Mouse (Mus musculus) MEL (cell line): ENCODE data around the gene Unc45a. TPM values are rescaled to one million over a fixed set of nuclear protein-coding genes. Genes with fewer than 3 reads are reported as not detected.

Experiments used
- DNase-seq: peaks from one replicate; pipeline ENCODE4 v3.0.0; 2011; ENCODE audit warnings: low read depth, low spot score
- H3K27ac ChIP-seq: 2 replicates; pipeline ENCODE4 v1.5.1; 2012; ENCODE audit warnings: low read depth, mild to moderate bottlenecking, control low read depth, low read length, moderate library complexity; ENCODE audit not compliant: control insufficient read depth
- H3K27me3 ChIP-seq, 2 experiments: fragments of 150-350 bp in 1 of 2; sonication (generic) in 1 of 2; 2 replicates each; pipeline ENCODE4 v1.6.1; 2012; ENCODE audit warnings: low read length in 2 of 2, mild to moderate bottlenecking in 2 of 2, improper control_type of control experiment in 1 of 2, moderate library complexity in 1 of 2; ENCODE audit not compliant: insufficient read depth in 2 of 2, control insufficient read depth in 1 of 2
- H3K36me3 ChIP-seq, 2 experiments: 2 replicates each; pipeline ENCODE4 v1.6.1; 2012 to 2014; ENCODE audit warnings: low read length in 2 of 2, improper control_type of control experiment in 1 of 2, inconsistent platforms in 1 of 2, mild to moderate bottlenecking in 1 of 2; ENCODE audit not compliant: insufficient read depth in 2 of 2, control insufficient read depth in 1 of 2
- H3K4me1 ChIP-seq, 2 experiments: fragments of 150-350 bp in 1 of 2; sonication (generic) in 1 of 2; 2 replicates each; pipeline ENCODE4 v1.6.1; 2012; ENCODE audit warnings: low read length in 2 of 2, improper control_type of control experiment in 1 of 2, mild to moderate bottlenecking in 1 of 2; ENCODE audit not compliant: insufficient read depth in 2 of 2, control insufficient read depth in 1 of 2
- H3K4me3 ChIP-seq, 2 experiments: fragments of 150-350 bp in 1 of 2; sonication (generic) in 1 of 2; 2 replicates each; pipeline ENCODE4 v1.5.1; 2012; ENCODE audit warnings: low read depth in 2 of 2, low read length in 2 of 2, mild to moderate bottlenecking in 2 of 2, moderate library complexity in 2 of 2, control low read depth in 1 of 2, improper control_type of control experiment in 1 of 2; ENCODE audit not compliant: control insufficient read depth in 1 of 2, insufficient read depth in 1 of 2
- H3K79me2 ChIP-seq: 2 replicates; pipeline ENCODE4 v1.6.1; 2012; ENCODE audit warnings: mild to moderate bottlenecking, low read length, moderate library complexity; ENCODE audit not compliant: control insufficient read depth, poor library complexity, insufficient read depth
- H3K9ac ChIP-seq: 2 replicates; pipeline ENCODE4 v1.6.1; 2012; ENCODE audit warnings: low read depth, mild to moderate bottlenecking, control low read depth, low read length, moderate library complexity; ENCODE audit not compliant: control insufficient read depth, poor library complexity, severe bottlenecking
- H3K9me3 ChIP-seq: fragments of 150-350 bp; sonication (generic); replicated peaks from 2 replicates; pipeline ENCODE4 v1.6.1; 2012; ENCODE audit warnings: mild to moderate bottlenecking, low read length, improper control_type of control experiment, moderate library complexity; ENCODE audit not compliant: insufficient read depth
- CHD1 ChIP-seq: IDR thresholded peaks from 2 replicates; pipeline ENCODE4 v1.6.1; 2012; ENCODE audit warnings: low read depth, mild to moderate bottlenecking, inconsistent platforms, low read length, improper control_type of control experiment
- CTCF ChIP-seq, 3 experiments: IDR thresholded peaks in 2 of 3; conservative IDR thresholded peaks in 1 of 3; 2 replicates each; pipeline ENCODE4 v1.5.1; 2011 to 2012; ENCODE audit warnings: low read length in 3 of 3, low read depth in 2 of 3, mild to moderate bottlenecking in 2 of 3, improper control_type of control experiment in 1 of 3, inconsistent platforms in 1 of 3, mixed read lengths in 1 of 3, moderate library complexity in 1 of 3; ENCODE audit not compliant: control insufficient read depth in 1 of 3, insufficient read depth in 1 of 3, poor library complexity in 1 of 3, severe bottlenecking in 1 of 3
- E2F4 ChIP-seq: IDR thresholded peaks from 2 replicates; pipeline ENCODE4 v1.6.1; 2011; ENCODE audit warnings: low read depth, low read length, improper control_type of control experiment, borderline replicate concordance
- ELF1 ChIP-seq: IDR thresholded peaks from 2 replicates; pipeline ENCODE4 v1.6.1; 2014; ENCODE audit warnings: low read depth, mild to moderate bottlenecking, inconsistent platforms, low read length, improper control_type of control experiment, moderate library complexity
- EP300 ChIP-seq, 2 experiments: IDR thresholded peaks; 2 replicates each; pipeline ENCODE4 v1.6.1; 2011; ENCODE audit warnings: improper control_type of control experiment in 2 of 2, low read length in 2 of 2, low read depth in 1 of 2, mild to moderate bottlenecking in 1 of 2
- ETS1 ChIP-seq: IDR thresholded peaks from 2 replicates; pipeline ENCODE4 v1.6.1; 2012; ENCODE audit warnings: low read depth, mild to moderate bottlenecking, inconsistent platforms, low read length, improper control_type of control experiment, moderate library complexity
- GATA1 ChIP-seq: IDR thresholded peaks from 2 replicates; pipeline ENCODE4 v1.6.1; 2011; ENCODE audit warnings: low read depth, low read length, improper control_type of control experiment
- HCFC1 ChIP-seq: IDR thresholded peaks from 2 replicates; pipeline ENCODE4 v1.6.1; 2012; ENCODE audit warnings: low read depth, mild to moderate bottlenecking, inconsistent platforms, low read length, improper control_type of control experiment, moderate library complexity
- JUND ChIP-seq: IDR thresholded peaks from 2 replicates; pipeline ENCODE4 v1.6.1; 2011; ENCODE audit warnings: low read depth, mild to moderate bottlenecking, improper control_type of control experiment, low read length
- KAT2A ChIP-seq: conservative IDR thresholded peaks from 2 replicates; pipeline ENCODE4 v1.6.1; 2012; ENCODE audit warnings: low read depth, low read length, improper control_type of control experiment, inconsistent platforms
- MYC ChIP-seq: IDR thresholded peaks from 2 replicates; pipeline ENCODE4 v1.6.1; 2011; ENCODE audit warnings: low read depth, mild to moderate bottlenecking, low read length, improper control_type of control experiment, moderate library complexity
- NELFE ChIP-seq: IDR thresholded peaks from 2 replicates; pipeline ENCODE4 v1.6.1; 2011; ENCODE audit warnings: low read depth, low read length, improper control_type of control experiment
- NRF1 ChIP-seq: IDR thresholded peaks from 2 replicates; pipeline ENCODE4 v1.6.1; 2014; ENCODE audit warnings: low read depth, mild to moderate bottlenecking, inconsistent platforms, low read length, improper control_type of control experiment, moderate library complexity; ENCODE audit not compliant: poor library complexity, insufficient read depth, severe bottlenecking
- RCOR1 ChIP-seq: IDR thresholded peaks from 2 replicates; pipeline ENCODE4 v1.6.1; 2012; ENCODE audit warnings: low read depth, mild to moderate bottlenecking, inconsistent platforms, low read length, improper control_type of control experiment
- SIN3A ChIP-seq: IDR thresholded peaks from 2 replicates; pipeline ENCODE4 v1.6.1; 2012; ENCODE audit warnings: low read length, improper control_type of control experiment, inconsistent platforms
- SMC3 ChIP-seq: IDR thresholded peaks from 2 replicates; pipeline ENCODE4 v1.6.1; 2011; ENCODE audit warnings: low read depth, low read length, improper control_type of control experiment
- TCF12 ChIP-seq: IDR thresholded peaks from 2 replicates; pipeline ENCODE4 v1.6.1; 2014; ENCODE audit warnings: low read depth, mild to moderate bottlenecking, inconsistent platforms, low read length, improper control_type of control experiment, moderate library complexity
- USF1 ChIP-seq: IDR thresholded peaks from 2 replicates; pipeline ENCODE4 v1.6.1; 2014; ENCODE audit warnings: low read depth, mild to moderate bottlenecking, inconsistent platforms, low read length, improper control_type of control experiment, moderate library complexity
- USF2 ChIP-seq, 2 experiments: IDR thresholded peaks; 2 replicates each; pipeline ENCODE4 v1.6.1; 2011 to 2012; ENCODE audit warnings: improper control_type of control experiment in 2 of 2, low read length in 2 of 2, borderline replicate concordance in 1 of 2, inconsistent platforms in 1 of 2, low read depth in 1 of 2, mild to moderate bottlenecking in 1 of 2; ENCODE audit not compliant: insufficient read depth in 1 of 2
- ZKSCAN1 ChIP-seq: IDR thresholded peaks from 2 replicates; pipeline ENCODE4 v1.6.1; 2012; ENCODE audit warnings: low read depth, mild to moderate bottlenecking, inconsistent platforms, low read length, improper control_type of control experiment, moderate library complexity
- ZNF384 ChIP-seq: IDR thresholded peaks from 2 replicates; pipeline ENCODE4 v1.6.1; 2012; ENCODE audit warnings: low read depth, mild to moderate bottlenecking, inconsistent platforms, low read length, improper control_type of control experiment
- polyA plus RNA-seq, 2 experiments: library from polyadenylated mRNA; stranded (reverse) in 1 of 2; unstranded in 1 of 2; fragments of >175 nt in 1 of 2; fragments of >200 nt in 1 of 2; gene quantifications; 2 replicates each; pipeline versions ENCODE4 v1.2.1 to v1.2.4; 2012; ENCODE audit warnings: low replicate concordance in 2 of 2, low read depth in 1 of 2; ENCODE audit not compliant: insufficient read length in 2 of 2, insufficient read depth in 1 of 2, missing spikeins in 1 of 2
- total RNA-seq: library from RNA; depleted of rRNA; stranded (reverse); fragments of 300-350 nt; gene quantifications from 2 replicates; pipeline ENCODE4 v1.2.3, GENCODE M21; 2012

Gene Unc45a
- total and polyA plus RNA-seq, 3 experiments = 26.1 to 28.2 TPM; not detected in 1

DNA sequence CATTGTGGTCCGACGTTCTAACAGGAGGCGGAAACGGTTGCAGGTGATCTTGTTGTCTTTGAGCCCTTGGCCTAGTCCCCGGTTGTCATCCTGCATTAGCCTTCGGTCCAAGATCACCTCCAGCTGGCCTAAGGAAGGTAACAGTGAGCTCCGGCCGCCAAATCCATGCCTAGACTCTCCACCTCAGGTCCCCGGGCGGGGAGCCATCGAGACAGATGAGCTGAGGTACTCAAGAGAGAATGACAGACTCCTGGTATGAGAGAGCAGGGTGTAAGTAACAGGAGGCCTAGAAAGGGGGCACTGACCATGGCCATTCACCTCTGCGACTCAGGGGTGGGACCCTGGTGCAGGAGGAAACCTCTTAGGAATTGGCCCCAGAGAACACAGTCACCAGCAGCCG, 15.5 kb upstream of the Unc45a start:
- TF ChIP-seq CTCF (IDR thresholded peaks at IDR 0.05 in 2 of 3, conservative IDR thresholded peaks at IDR 0.05 in 1 of 3; ENCODE audit: control insufficient read depth in 1 of 3, insufficient read depth in 1 of 3, low read depth in 2 of 3, low read length in 3 of 3, poor library complexity in 1 of 3, severe bottlenecking in 1 of 3) = no peak
- no peak for TF ChIP-seq NELFE
- no peak for TF ChIP-seq KAT2A
- TF ChIP-seq SIN3A = no peak
- no peak for TF ChIP-seq USF1
- no peak for TF ChIP-seq USF2 (IDR thresholded peaks at IDR 0.05; ENCODE audit: borderline replicate concordance in 1 of 2, insufficient read depth in 1 of 2, low read depth in 1 of 2, low read length in 2 of 2)
- TF ChIP-seq E2F4 = no peak
- TF ChIP-seq ZKSCAN1 = no peak
- no peak for TF ChIP-seq EP300 (IDR thresholded peaks at IDR 0.05; ENCODE audit: low read depth in 1 of 2, low read length in 2 of 2)
- TF ChIP-seq NRF1 = no peak
- no peak for TF ChIP-seq MYC
- TF ChIP-seq SMC3 = no peak
- TF ChIP-seq JUND = no peak
- TF ChIP-seq GATA1 = no peak
- TF ChIP-seq HCFC1 = no peak
- no peak for TF ChIP-seq RCOR1
- TF ChIP-seq, all 39 proteins: peak for 0
- no peaks in the 10 kb centered on the region; a peak in 1 of 4 replicates for H3K4me1 ChIP-seq
- no peak overlapping the region for H3K27ac ChIP-seq
- DNase-seq = no peak
- H3K4me3 ChIP-seq = no peak overlapping the region
- no peaks in the 10 kb centered on the region for H3K79me2 ChIP-seq
- no peaks in the 10 kb centered on the region for H3K27me3 ChIP-seq
- no peak overlapping the region for H3K9ac ChIP-seq
- H3K9me3 ChIP-seq = no peaks in the 10 kb centered on the region
- no peaks in the 10 kb centered on the region; a peak in 2 of 4 replicates for H3K36me3 ChIP-seq

DNA sequence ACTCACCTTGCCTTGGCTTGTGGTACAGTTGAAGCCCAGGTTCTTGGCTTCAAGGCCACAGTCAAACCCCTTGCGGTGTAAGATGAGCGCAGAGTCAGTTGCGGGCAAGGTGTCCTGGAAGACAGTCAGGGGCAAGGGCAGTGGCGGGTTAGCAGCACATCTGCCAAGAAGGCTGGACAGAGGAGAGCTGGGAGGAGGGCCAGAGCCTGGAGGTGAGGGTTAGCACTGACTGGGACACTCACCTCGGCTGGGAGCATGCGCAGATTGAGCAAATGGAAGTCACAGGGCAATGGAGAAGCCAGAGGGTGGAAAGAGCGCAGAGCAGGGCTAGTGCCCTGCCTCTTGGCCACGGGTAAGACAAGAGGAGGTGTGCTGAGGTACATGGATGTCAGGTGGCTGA, 12.1 kb upstream of the Unc45a start:
- Histone ChIP-seq H3K79me2 (no peaks in the 10 kb centered on the region), H3K9me3 (no peaks in the 10 kb centered on the region), H3K9ac (no peak overlapping the region), H3K4me3 (no peak overlapping the region), H3K4me1 (no peaks in the 10 kb centered on the region; a peak in 1 of 4 replicates), H3K36me3 (no peaks in the 10 kb centered on the region; a peak in 2 of 4 replicates), H3K27me3 (no peaks in the 10 kb centered on the region), H3K27ac (no peak overlapping the region)
- TF ChIP-seq TCF12 = no peak
- TF ChIP-seq ETS1 = no peak
- no peak for TF ChIP-seq SMC3
- TF ChIP-seq ELF1 = no peak
- TF ChIP-seq GATA1 = no peak
- no peak for TF ChIP-seq CHD1
- no peak for TF ChIP-seq ZNF384
- DNase-seq = no peak
